Mouse (Mus musculus) monocyte, adult 2 months (primary cell): ENCODE measurements around the gene Gstm5.
"Not testable (repeated sequence)": the region's sequence is repeated elsewhere in the genome, so short reads cannot be mapped to it uniquely, and the experiment has no call there.

Experiments
- DNase-seq, 2 experiments: peaks; one replicate each; pipeline ENCODE4 v3.0.0; 2022; ENCODE audit warnings: low spot score in 2 of 2, low read depth in 1 of 2

Gstm5 gene

DNA sequence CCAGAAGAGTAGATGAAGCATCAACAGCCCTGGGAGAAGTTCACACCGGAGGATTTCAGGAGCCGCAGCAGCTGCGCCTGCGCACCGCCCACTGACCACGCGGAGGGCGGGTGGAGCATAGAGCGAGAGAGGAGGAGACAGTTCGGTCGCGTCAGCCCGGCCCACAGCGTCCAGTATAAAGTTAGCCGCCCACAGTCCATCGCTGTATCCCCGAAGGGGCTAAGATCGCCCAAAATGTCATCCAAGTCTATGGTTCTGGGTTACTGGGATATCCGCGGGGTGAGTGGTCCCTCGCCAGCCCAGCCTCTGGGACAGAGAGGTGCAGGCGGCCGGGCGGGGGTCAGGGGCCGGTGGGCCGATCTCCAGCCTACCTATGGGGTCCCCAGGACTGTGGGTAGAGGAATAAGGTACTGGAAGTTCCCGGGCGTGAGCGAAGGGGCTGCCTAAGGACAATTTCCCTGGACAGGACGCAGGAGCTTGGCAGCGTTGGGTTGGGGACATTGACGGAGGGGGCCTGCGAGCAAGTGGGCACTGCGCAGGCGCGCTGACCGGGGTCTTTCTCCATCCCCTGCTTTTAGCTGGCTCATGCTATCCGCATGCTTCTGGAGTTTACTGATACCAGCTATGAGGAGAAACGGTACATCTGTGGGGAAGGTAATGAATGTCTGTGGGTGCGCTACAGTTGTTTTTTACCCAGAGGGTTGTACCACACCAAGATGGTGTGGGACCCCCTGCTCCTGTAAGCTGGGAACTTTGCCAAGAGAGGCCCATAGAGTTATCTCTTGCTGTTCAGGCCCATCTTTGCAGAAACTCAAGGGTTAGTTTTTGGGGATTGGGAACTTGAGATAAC, at the start of gene Gstm5:
Gene Gstm5 (plus strand): TSS at position 102 of the 850 bp plus-strand sequence.
- peak; percentile 12 to 25 for DNase-seq

DNA sequence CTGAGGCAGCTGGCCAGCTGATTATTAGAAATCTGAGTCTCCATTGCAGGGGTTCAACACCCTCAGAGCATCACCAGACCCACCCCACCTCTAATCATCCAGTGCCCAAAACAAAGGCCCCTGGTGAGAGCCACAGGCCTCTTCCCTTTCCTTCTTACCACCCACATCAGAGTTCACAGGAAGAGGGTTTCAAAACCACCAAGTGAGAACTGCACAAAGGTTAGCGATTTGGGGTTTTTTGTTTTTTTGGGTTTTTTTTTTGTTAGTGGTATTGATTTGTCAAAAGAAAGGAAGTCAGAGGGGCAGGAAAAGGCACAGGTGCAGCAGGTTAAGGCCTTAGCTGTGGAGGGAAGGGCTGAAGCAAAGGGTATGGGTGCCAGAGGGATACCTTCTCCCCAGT, 49.4 kb upstream of the Gstm5 start:
- no peak for DNase-seq

DNA sequence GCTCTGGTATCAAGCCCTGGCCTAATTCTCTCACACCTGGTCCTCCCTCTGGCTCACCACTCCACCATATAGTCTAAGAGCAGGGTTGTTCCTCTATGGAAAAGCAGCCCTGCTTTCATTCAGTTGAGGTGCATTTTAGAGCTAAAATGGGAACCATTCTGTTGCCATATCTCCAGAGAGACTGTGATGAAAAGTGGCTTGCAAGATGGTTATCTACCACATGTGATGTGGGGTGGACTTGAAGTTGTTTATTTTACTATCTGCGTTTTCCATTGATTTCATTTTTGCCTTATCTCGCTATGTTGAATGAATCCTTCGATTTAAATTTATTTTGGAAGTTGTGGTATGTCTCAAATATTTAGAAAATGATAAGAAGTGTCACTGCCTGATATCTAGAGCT, 48.8 kb upstream of the Gstm5 start:
- DNase-seq = no peak

DNA sequence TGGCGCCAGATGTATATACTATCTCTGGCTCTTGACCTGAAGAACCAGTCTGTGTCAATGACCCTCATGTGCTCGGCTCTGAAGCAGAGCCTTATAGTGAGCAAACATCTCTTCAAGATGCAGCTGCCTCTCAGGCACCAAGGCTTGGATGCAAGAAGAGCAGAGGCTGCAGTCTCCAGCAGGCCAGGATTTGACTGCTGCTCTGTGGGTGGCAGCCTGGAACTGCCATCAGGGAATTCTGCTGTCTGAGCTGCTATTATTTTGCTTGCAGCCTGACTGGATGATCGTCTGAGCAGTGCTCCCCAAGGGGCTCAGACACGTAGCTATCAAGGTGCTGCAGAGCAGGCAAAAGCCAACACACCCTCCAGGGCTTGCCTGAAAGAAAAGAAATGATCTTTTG, 47.5 kb upstream of the Gstm5 start:
- no peak for DNase-seq

DNA sequence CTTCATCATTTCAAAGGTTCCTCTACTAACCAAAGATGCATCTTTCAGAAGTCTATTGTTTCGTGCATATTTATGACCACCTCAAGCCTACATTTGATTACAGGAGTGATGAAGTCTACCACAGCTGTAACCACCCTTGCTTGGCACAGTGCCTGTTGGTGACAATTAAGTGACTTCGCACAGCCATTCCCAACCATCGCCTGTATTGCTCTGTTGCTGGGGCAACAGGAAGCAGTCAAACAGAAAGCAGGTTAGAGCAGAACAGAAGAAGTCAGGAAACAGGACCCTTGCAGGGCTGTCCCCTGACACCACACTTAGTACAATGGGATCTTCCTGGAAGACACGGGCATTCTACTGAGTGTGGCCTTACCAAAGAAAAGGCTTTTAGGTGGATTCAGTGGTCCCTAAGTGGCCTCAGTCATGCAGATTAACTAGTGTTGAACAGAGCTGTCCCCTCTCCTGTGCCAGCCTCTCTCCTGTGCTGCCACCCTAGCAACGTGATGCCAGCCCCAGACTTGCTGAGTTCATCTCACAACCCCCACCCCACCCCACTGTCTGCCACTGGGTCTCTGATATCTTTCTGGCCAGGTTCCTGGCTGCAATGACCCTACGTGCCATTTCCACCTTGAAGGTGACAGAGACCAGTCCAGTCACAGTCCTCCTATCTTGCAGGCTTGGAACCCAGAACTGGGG, 46.5 kb upstream of the Gstm5 start:
- no peak for DNase-seq

DNA sequence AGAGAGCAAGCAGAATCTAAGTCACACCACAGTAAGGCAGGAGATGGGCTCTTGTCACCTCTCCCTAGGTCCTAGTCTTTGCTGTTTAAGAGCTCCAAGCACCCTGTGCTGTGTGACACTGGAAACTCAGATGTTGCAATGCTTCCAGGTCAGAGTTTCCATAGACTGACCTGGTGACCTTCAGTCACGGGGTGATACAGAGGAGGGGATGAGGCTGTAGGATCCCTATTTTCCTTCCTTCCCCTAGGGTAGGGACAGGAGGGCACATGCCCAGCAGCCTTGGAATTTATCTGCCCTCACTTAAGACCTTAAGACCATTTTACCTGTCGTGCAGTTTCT, 46.0 kb upstream of the Gstm5 start:
- no peak for DNase-seq

DNA sequence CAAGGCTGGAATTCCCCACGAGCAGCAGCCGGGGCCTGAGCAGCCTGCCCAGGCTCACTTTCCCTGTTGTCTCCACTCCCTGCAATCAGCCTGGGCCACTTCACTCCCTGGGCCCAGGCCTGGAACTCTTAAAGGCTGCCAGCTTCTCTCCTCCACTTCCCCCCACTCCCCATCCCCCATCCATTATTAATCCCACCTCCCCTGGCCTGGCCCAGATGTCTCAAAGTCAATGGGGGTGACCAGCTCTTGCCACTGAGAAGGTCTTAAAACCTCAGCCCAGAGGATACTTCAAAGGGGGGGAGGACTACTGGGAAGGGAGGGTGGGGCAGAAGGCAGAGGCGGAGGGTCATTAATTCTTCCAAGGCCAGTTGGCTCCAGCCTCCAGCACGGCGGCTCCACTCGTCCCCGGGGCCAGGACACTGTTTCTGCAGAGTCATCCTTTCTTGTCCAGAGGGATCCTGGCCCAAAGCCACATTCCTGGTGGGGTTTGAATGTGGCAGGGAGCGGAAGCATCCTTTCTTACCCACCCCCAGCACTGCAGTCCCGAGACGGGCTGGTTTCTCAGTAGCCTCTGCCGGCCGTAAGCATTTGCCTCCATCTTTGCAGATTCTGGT, 45.1 kb upstream of the Gstm5 start:
- no peak for DNase-seq

DNA sequence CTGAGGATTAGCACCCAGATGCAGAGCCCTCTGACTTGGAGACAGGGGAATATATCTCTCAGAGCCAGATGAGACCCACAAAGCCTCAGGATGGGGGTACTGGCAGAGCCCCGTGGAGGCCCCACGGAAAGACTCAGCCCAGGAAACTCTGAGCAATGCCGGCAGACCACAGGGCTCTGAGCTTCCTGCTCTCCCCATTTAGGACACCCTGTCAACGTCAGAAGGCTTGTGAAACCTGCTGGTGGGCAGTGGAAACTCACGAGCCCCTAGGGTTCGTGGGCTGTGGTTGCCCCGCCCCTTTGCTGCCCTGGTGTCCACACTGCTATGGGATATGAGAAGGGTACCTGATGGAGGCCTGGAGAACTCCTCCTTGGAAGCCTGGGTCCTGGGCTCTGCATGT, 42.8 kb upstream of the Gstm5 start:
- no peak for DNase-seq

DNA sequence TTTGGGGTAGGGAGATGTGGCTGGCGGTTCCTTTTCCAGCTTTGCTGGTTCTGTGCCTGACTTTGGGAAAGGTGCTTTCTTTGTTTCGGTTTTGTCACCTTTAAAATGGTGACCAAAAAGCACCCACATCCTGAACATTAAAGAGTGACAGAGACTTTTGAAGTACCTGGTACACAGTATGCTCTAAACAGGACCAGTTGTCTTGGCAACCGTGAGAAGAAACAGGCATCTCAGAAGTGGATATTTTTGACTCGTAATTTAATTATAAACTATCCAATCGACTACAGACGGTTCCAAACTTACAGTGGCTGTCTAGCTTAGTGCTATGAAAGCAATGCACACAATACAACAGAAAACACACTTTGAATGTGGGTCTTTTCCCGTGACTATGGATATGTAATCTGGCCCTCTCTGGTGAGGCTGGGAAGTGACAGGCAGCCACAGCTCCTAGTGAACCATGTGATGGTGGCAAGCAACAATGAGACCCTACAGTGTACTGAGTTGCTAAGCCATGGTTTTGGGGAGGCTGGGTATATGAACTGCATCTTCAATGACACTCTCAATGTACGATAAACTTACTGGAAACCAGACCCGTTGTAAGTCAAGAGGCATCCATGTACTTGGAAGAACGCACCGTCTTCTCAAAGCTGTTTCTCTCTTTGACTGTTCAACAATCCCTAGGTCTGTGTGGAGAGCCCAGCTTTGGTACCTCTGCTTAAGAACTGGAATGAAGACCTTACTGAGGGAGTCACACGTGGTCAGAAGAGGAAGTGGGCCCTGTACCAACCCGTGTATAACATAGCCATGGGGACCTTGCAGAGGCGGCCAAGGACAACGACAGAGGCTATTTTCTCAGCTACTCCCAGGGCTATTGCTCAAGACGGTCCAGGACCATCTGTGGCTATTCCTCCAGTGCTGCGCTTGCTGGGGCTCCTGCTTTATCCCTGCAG, 42.1 kb upstream of the Gstm5 start:
- DNase-seq = no peak

DNA sequence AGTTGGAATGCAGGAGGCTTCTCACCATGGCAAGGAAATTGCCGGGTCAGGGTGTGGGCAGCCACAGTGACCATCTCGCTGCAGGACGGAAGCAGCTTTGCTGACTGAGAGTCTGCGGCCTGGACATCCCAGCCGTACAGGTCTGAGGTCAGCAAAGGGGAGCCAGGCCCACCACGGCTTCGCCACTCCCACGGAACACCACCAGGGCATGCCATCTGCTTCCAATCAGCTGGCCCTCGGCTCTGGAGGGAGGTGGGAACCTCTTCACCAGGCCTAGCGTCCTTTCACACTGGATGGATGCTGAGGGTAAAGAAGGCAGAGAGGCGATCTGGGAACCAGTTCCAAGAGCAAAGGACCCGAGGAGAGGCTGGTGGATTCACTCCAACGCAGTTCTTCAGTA, 40.3 kb upstream of the Gstm5 start:
- DNase-seq = no peak

DNA sequence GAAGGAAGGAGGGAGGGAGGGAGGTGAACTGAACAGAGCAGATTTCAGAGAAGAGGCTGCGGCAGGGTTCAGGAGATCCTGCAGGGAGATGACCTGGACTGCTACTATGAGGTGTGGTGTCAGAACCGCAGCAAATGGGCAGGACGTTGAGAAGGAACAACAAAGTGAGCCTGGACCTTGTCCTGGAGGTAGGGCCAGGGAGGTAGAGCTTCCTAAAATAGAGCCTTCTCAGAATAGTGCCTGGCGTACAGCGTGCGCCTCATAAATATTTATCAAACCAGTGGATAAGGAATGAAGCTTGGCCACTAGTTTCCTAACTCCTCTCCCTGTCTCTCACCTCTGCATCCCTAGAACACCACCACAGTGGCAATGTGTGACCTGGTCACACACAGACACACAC, 38.0 kb upstream of the Gstm5 start:
- DNase-seq = no peak

DNA sequence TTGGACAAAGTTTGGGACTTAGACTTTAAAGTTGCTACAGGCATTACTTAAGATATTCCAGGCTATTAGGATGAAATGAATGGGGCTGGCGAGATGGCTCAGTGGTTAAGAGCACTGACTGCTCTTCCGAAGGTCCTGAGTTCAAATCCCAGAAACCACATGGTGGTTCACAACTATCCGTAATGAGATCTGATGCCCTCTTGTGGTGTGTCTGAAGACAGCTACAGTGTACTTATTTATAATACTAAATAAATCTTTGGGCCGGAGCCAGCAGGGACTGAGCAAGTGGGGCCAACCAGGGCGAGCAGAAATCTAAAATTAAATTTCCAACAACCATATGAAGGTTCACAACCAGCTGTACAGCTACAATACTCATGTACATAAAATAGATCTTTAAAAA, 34.1 kb upstream of the Gstm5 start:
- DNase-seq = not testable (repeated sequence)

DNA sequence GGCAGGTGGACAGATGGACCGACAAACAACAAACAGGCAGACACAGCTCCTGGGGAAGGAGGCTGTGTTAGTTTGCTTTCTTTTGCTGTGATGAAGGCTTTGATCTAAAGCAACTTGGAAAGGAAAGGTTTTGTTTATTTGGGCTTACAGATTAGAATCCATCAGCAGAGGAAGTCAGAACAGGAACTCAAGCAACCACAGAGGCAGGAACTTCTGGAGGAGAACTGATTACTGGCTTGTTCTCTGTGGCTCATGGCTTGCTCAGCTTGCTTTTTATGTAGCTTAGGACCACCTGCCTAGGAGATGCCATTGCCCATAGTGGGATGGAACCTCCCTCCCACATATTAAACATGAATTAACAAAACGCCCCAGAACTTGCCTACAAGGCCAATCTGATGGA, 33.1 kb upstream of the Gstm5 start:
- DNase-seq = no peak

DNA sequence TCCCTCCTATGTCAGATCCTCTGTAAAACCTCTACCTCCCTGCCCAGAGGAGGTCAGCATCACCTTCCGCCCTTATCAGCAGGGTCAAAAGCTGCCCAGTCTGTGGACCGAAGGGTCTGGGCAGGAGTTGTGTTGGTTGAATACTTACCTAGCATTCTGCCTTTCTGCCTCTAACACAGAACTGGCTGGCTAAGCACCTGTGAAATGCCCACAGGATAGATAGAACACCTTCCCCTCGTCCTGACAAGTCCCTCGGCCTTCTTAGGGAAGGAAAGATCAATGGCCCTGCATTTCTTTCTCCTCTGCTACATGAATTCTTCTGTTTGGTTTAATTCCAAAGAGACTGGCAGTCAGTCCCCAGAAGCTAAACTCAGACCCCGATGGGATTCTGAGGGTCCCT, 32.1 kb upstream of the Gstm5 start:
- no peak for DNase-seq

DNA sequence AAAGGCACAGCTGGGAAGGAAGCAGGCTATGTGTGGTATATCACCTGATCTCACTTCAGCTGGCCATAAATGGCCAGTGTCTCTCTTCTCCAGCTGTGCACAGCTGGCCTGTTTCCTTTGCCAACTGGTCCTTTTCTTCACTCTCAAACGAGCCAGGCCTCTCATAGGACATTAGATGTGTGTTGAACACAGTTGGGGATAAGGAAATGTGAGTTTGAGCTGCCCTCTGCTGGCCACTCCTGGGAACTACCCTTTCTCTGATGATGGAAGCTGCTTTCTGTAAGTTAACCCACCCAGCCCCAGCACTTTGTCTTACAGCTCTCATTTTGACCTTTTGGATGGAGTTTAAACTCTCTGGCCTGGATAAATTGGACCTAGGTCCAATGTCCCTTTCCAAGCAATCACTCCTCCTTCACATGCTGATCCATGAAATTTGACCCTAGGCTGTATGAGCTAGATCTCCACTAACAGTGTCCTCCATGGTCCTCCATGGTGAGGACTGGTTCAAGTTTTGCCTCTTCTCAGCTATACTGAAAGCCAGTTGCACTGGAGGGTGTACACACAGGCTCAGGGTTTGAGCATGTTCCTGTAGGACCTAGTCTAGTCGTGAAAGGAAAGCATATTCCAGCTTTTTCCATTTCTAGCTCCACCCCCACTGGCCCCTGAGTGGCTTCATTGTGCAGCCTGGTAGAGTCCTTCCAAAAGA, 31.6 kb upstream of the Gstm5 start:
- DNase-seq = peak; percentile 33 to 77

DNA sequence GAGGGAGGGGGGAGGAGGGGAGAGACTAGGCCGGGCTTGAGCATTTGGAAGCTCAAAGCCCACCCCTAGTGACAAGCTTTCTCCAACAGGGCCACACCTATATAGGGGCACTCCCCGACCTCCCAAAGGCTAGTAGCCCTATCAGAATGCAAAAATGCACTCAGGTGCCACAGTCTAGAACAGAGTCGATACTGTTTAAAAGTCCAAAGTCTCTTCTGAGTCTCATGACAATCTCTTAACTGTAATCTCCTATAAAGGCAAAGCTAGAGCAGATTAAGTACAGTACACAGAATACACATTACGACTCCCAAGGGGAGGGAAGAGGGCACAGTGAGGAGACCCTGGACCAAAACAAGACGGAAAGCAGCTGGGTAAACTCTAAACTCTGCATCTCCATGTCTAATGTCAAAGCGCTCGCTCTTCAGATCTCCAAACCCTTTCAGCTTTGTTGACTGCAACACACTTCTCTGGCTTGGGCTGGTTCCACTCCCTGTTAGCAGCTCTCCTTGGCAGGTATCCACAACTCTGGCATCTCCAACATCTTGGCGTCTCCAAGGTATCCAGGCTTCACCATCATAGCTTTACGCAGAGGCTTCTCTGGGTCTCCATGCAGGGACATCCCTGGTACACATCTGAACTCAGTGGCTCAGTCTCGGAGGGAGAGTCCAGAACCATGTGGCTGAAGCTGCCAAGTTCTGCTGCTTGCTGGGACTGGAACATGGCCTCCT, 30.1 kb upstream of the Gstm5 start:
- no peak for DNase-seq

DNA sequence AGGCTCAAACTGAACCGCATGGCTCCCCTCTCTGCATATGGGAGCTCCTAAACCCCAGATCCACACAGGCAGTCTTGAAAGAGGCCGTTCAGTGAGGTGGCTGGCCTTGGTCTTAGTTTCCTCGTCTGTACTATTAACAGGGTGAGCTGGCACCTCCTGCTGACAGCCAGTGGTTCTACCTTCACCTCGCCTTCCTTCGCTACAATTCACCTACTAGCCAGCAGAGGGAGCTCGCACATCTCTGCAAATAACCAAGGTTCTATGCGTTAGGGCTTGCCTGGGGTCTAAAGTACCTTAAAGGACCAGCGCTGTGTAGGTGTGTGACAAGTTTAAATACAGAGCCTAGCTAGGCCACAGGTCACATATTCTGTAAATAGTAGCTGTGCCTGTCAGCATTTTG, 28.5 kb upstream of the Gstm5 start:
- peak; percentile 46 to 66 for DNase-seq

DNA sequence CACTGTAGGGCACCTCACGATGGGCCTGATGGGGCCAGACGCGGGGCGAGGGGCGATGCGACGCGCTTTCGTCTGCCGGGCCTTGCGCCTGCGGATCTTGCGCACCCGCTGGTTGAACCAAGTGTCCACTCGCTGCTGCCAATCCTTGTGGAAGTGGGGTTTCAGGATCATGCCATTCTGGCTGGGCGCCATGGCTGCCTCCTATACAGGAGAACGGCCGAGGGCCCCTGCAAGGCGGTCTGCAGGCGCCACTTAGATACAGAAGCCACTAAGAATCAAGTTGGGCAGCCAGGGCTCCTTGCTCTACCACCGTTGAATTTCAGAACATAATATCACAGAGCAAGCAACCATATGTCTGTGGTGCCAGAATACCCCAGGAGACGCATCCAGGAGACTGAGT, 27.2 kb upstream of the Gstm5 start:
- DNase-seq = no peak

DNA sequence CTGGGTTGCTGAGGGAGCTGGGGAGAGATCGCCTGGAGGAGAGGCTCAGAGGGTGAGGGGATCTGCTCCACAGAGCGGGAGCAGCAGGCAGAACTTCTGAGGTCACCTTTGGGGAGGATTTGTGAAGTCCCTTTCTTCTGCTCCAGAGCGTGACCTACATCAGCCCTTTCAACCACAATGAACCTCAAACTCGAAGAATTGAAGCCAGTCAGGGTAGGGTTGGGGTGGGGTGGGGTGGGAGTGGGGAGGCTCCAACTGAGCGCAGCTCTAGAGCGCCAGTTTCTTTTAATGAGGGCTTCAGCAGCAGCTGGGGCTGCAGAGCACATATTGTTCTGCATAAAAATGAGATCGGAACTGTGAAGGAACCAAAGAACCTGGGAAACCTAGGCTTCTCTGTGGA, 26.5 kb upstream of the Gstm5 start:
- DNase-seq = no peak

DNA sequence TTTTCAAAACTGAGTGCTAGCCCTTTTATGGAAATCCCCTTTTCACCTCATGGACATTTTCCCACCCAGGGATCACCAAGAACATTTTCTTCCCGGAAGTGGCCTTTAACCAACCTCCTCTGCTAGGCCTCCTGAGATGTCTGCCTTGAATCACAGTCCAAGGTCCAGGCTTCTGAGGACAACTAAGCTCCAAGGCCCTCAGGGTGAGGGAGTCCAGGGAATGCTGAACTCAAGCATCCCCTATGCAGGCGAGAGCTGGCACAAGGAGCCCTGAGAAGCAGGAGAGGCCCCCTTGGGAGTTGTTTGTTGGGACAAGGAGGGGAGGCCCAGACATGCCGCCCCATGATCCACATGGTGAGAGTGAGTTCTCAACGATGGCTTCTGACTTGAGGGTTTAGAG, 25.7 kb upstream of the Gstm5 start:
- DNase-seq = no peak
